Comparison of ENCODE assay signal across 18 mouse cellular contexts in the genomic region with DNA sequence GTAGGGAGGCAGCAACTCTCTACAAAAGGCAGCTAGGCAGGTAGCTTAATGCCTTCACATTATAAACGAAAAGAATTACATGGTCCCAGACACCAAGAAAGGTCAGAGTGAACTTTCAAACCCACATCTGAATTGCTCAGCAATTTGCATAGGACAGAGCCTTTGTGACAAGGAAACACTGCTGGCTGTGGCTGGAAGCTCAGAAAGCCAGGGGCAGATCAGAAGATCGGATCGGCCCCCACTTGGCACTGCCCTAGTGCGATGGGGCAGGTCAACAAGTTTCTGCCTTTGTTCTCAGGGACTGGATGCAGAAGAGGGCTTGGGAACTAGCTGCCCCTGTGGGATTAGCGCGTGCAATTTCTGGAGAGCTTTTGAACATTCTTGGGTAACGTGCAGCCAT.
DNase-seq lines count a peak whose midpoint lies in the region; ATAC-seq lines count a peak whose summit lies in the region.
"Had no signal": no experiment of that assay in that cellular context is flagged by ENCODE, and none has a peak within 500 bp of the region (broad histone marks: within the 10 kb centered on the region; RNA-seq: fewer than 3 reads in every experiment).

No protein-coding gene starts in this region.

- H3K9me3 ChIP-seq in forebrain, embryonic 15.5 days: no peaks in the 10 kb centered on the region
- no peaks in the 10 kb centered on the region for H3K9me3 ChIP-seq in forebrain, embryonic 16.5 days (ENCODE audit: control insufficient read depth, low read length)
- no peaks in the 10 kb centered on the region for H3K9me3 ChIP-seq in hindbrain, embryonic 15.5 days
- H3K9me3 ChIP-seq: embryonic facial prominence, embryonic 13.5 days; heart, embryonic 10.5 days had no signal

- no peaks in the 10 kb centered on the region for H3K27me3 ChIP-seq in forebrain, embryonic 15.5 days
- H3K27me3 ChIP-seq in forebrain, embryonic 16.5 days (replicated peaks; ENCODE audit: control insufficient read depth, insufficient read depth, low read length): no peaks in the 10 kb centered on the region
- H3K27me3 ChIP-seq in hindbrain, embryonic 15.5 days: no peaks in the 10 kb centered on the region
- H3K27me3 ChIP-seq: embryonic facial prominence, embryonic 13.5 days had no signal

- no peak overlapping the region for H3K4me3 ChIP-seq in forebrain, embryonic 15.5 days
- H3K4me3 ChIP-seq in forebrain, embryonic 16.5 days (replicated peaks; ENCODE audit: low read length): no peak overlapping the region
- H3K4me3 ChIP-seq in hindbrain, embryonic 15.5 days: no peak overlapping the region
- H3K4me3 ChIP-seq: embryonic facial prominence, embryonic 13.5 days; heart, embryonic 10.5 days had no signal

- peak overlapping the region; percentile 5; the same call in 1 of the 2 replicates for H3K27ac ChIP-seq in forebrain, embryonic 15.5 days (replicated peaks)
- no peak overlapping the region for H3K27ac ChIP-seq in forebrain, embryonic 16.5 days (ENCODE audit: low read length)
- peak overlapping the region; percentile 55; the same call in 1 of the 2 replicates for H3K27ac ChIP-seq in hindbrain, embryonic 15.5 days (replicated peaks)
- H3K27ac ChIP-seq: embryonic facial prominence, embryonic 13.5 days; heart, embryonic 10.5 days had no signal

- peak; percentile 14 for DNase-seq in ovary, postnatal 36 days (ENCODE audit: low spot score)
- no peak for DNase-seq in ovary, postnatal 10 days (ENCODE audit: low spot score)
- DNase-seq in cerebellum, adult 8-10 months: no peak
- DNase-seq in right cerebral cortex, postnatal 36 days (ENCODE audit: low spot score in 2 of 2): no peak
- DNase-seq: B cell, adult 2 months; cerebellum, postnatal 25 days; heart, postnatal 10 days; layer of hippocampus, postnatal 36 days; liver; lung, adult 18-20 months; right cerebral cortex, postnatal 4 days; thymus, postnatal 36 days had no signal

- no peak overlapping the region for H3K4me2 ChIP-seq in forebrain, embryonic 15.5 days (replicated peaks)
- no peak overlapping the region for H3K4me2 ChIP-seq in forebrain, embryonic 16.5 days (ENCODE audit: low read length)
- no peak overlapping the region for H3K4me2 ChIP-seq in hindbrain, embryonic 15.5 days
- H3K4me2 ChIP-seq: embryonic facial prominence, embryonic 13.5 days had no signal

- WGBS in forebrain, embryonic 15.5 days: 39% methylated on average over 7 of the region's 7 CpGs
- 52% methylated on average over 7 of the region's 7 CpGs for WGBS in forebrain, embryonic 16.5 days
- WGBS in hindbrain, embryonic 15.5 days: 26% methylated on average over 7 of the region's 7 CpGs

- H3K4me1 ChIP-seq in forebrain, embryonic 15.5 days: peaks cover 18% of the 10 kb centered on the region
- H3K4me1 ChIP-seq in forebrain, embryonic 16.5 days (replicated peaks; ENCODE audit: control insufficient read depth, insufficient read depth, low read length): peaks cover 15% of the 10 kb centered on the region
- H3K4me1 ChIP-seq in hindbrain, embryonic 15.5 days (replicated peaks): peaks cover 12% of the 10 kb centered on the region
- H3K4me1 ChIP-seq: embryonic facial prominence, embryonic 13.5 days had no signal

- no peaks in the 10 kb centered on the region for H3K36me3 ChIP-seq in forebrain, embryonic 15.5 days
- no peaks in the 10 kb centered on the region for H3K36me3 ChIP-seq in forebrain, embryonic 16.5 days (ENCODE audit: control insufficient read depth, insufficient read depth)
- H3K36me3 ChIP-seq in hindbrain, embryonic 15.5 days: no peaks in the 10 kb centered on the region
- H3K36me3 ChIP-seq: embryonic facial prominence, embryonic 13.5 days; heart, embryonic 10.5 days had no signal

- H3K9ac ChIP-seq in forebrain, embryonic 15.5 days (replicated peaks): no peak overlapping the region
- H3K9ac ChIP-seq in forebrain, embryonic 16.5 days (replicated peaks; ENCODE audit: low read depth, low read length): no peak overlapping the region
- H3K9ac ChIP-seq in hindbrain, embryonic 15.5 days: no peak overlapping the region
- H3K9ac ChIP-seq: embryonic facial prominence, embryonic 13.5 days had no signal

- ATAC-seq in forebrain, embryonic 15.5 days (replicated peaks): no peak
- no peak for ATAC-seq in forebrain, embryonic 16.5 days
- no peak for ATAC-seq in hindbrain, embryonic 15.5 days (ENCODE audit: low FRiP score, low read depth)
- ATAC-seq: inflammation-experienced regulatory T-cells, adult 6 months had no signal
